Mouse (Mus musculus) forebrain, embryonic 16.5 days (tissue): ENCODE data around the gene Cdk2ap2. TPM values are rescaled to one million over a fixed set of nuclear protein-coding genes. Genes with fewer than 3 reads are reported as not detected.
"Not testable (repeated sequence)": the region's sequence is repeated elsewhere in the genome, so short reads cannot be mapped to it uniquely, and the experiment has no call there.

ENCODE experiments used
- ATAC-seq: fragments of 200-750 bp; cut with Nextera tagmentation; 2 replicates; pipeline ENCODE4 v1.8.0; 2017; ENCODE audit warnings: mild to moderate bottlenecking, moderate library complexity
- H3K27ac ChIP-seq: fragments of 300-500 bp; sonication (generic); 2 replicates; pipeline ENCODE4 v1.5.1; 2014; ENCODE audit warnings: low read length, control low read depth
- H3K27me3 ChIP-seq: fragments of 300-500 bp; sonication (generic); replicated peaks from 2 replicates; pipeline ENCODE4 v1.6.1; 2014; ENCODE audit warnings: low read length; ENCODE audit not compliant: control insufficient read depth, insufficient read depth
- H3K36me3 ChIP-seq: fragments of 300-500 bp; sonication (generic); 2 replicates; pipeline ENCODE4 v1.6.1; 2014; ENCODE audit not compliant: control insufficient read depth, insufficient read depth
- H3K4me1 ChIP-seq: fragments of 300-500 bp; sonication (generic); replicated peaks from 2 replicates; pipeline ENCODE4 v1.6.1; 2014; ENCODE audit warnings: low read length; ENCODE audit not compliant: control insufficient read depth, insufficient read depth
- H3K4me2 ChIP-seq: fragments of 300-500 bp; sonication (generic); 2 replicates; pipeline ENCODE4 v1.6.1; 2014; ENCODE audit warnings: mild to moderate bottlenecking, low read length, control low read depth
- H3K4me3 ChIP-seq: fragments of 300-500 bp; sonication (generic); replicated peaks from 2 replicates; pipeline ENCODE4 v1.5.1; 2014; ENCODE audit warnings: mild to moderate bottlenecking, low read length, control low read depth
- H3K9ac ChIP-seq: fragments of 300-500 bp; sonication (generic); replicated peaks from 2 replicates; pipeline ENCODE4 v1.6.1; 2014; ENCODE audit warnings: low read depth, low read length, control low read depth
- H3K9me3 ChIP-seq: fragments of 300-500 bp; sonication (generic); 2 replicates; pipeline ENCODE4 v1.6.1; 2016; ENCODE audit warnings: low read length; ENCODE audit not compliant: control insufficient read depth
- WGBS: fragments of 180-500 bp; shearing (Covaris S2); extraction: QIAGEN DNeasy Blood & Tissue Kit; methylation state at CpG from one replicate; pipeline ENCODE4 v1.1.7; 2014; 5-methylcytosine and 5-hydroxymethylcytosine counted together
- polyA plus RNA-seq: library from polyadenylated mRNA; unstranded; fragments of >200 nt; fragmentation: Nextera tagmentation; extraction: Ambion mirVana; gene quantifications from 2 replicates; pipeline ENCODE4 v1.2.1, GENCODE M21; 2015

Cdk2ap2 gene
- polyA plus RNA-seq, 1 experiment from 2014 or later, result 80.3 TPM

- WGBS, result 89% methylated on average over 6 of the region's 6 CpGs
- H3K9me3 ChIP-seq, H3K4me3 ChIP-seq, H3K4me2 ChIP-seq, H3K4me1 ChIP-seq, ATAC-seq, H3K27me3 ChIP-seq, H3K9ac ChIP-seq, H3K27ac ChIP-seq: not testable (repeated sequence)
- peaks cover 10% of the 10 kb centered on the region for H3K36me3 ChIP-seq
Measured at GRCm38 (mm10) chr19:4135229-4135962, 38.4 kb downstream of the Cdk2ap2 start.

- H3K9ac ChIP-seq, ATAC-seq, H3K9me3 ChIP-seq, H3K4me3 ChIP-seq, H3K4me2 ChIP-seq, H3K27ac ChIP-seq, H3K4me1 ChIP-seq, H3K27me3 ChIP-seq: not testable (repeated sequence)
- 18% methylated on average over 8 of the region's 8 CpGs for WGBS
- H3K36me3 ChIP-seq, result peaks cover 10% of the 10 kb centered on the region
Measured at GRCm38 (mm10) chr19:4135963-4136345, 39.0 kb downstream of the Cdk2ap2 start.

- Histone ChIP-seq H3K27ac (no peak overlapping the region), H3K4me2 (no peak overlapping the region), H3K9me3 (no peaks in the 10 kb centered on the region), H3K4me3 (no peak overlapping the region), H3K4me1 (no peaks in the 10 kb centered on the region), H3K9ac (no peak overlapping the region), H3K36me3 (peaks cover 8% of the 10 kb centered on the region), H3K27me3 (no peaks in the 10 kb centered on the region)
- ATAC-seq, result no peak
- 76% methylated on average over 5 of the region's 5 CpGs for WGBS
Measured at GRCm38 (mm10) chr19:4136463-4136862, 39.5 kb downstream of the Cdk2ap2 start.

DNA sequence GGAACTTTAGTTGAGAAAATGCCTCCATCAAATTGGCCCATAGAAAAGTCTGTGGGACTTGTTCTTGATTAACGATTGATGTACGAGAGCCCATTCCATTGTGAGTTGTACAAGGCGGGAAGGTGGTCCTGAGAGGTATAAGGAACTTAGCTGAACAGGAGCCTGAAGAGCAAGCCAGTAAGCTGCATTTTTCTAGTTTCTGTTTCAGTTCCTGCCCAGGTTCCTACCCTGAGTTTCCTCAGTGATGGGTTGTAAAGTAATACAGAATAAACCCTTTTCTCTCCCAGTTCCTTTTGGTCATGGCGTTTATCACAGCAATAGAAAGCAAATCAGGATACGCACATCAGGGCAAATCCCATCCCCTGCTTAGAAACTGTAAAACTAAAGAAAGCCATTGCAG is 40.9 kb downstream of the Cdk2ap2 start:
- H3K4me1 ChIP-seq, result no peaks in the 10 kb centered on the region
- no peak overlapping the region for H3K27ac ChIP-seq
- no peak for ATAC-seq
- 82% methylated on average over 5 of the region's 5 CpGs for WGBS
- H3K9me3 ChIP-seq, result no peaks in the 10 kb centered on the region
- H3K27me3 ChIP-seq, result no peaks in the 10 kb centered on the region
- no peaks in the 10 kb centered on the region for H3K36me3 ChIP-seq
- H3K4me2 ChIP-seq, result no peak overlapping the region
- no peak overlapping the region for H3K9ac ChIP-seq
- no peak overlapping the region for H3K4me3 ChIP-seq

DNA sequence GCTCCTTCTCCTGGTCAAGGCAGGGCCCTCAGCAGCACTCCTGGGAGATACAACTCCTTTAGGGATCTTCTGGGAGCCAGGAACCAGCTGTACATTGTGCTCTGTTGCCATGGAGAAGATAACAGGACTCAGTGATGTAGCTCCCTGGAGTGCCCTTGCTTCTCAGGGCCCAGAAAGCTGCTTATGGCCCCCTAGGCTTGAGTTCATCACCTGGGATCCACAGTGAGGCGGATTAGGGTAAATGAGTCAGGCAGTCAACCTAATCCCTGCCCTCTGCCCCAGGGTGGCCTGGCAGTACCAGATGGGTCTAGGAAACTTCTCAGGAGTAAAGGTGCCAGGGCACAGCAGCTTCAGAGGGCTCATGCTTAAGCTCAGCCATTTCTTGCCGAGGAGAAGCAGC is 42.5 kb downstream of the Cdk2ap2 start, which contains the start of gene Gpr152:
Gpr152 (plus strand) TSS at position 342 of the 400 bp plus-strand sequence.
- 68% methylated on average over 2 of the region's 2 CpGs for WGBS
- H3K27me3 ChIP-seq, result no peaks in the 10 kb centered on the region
- no peak within 1 kb of the TSS for H3K4me3 ChIP-seq
- H3K27ac ChIP-seq, result no peak within 1 kb of the TSS
- H3K9ac ChIP-seq, result no peak within 1 kb of the TSS
- H3K9me3 ChIP-seq, result no peaks in the 10 kb centered on the region
- no peaks in the 10 kb centered on the region for H3K4me1 ChIP-seq
- ATAC-seq, result no peak
- no peaks in the 10 kb centered on the region for H3K36me3 ChIP-seq
- no peak within 1 kb of the TSS for H3K4me2 ChIP-seq

GRCm38 (mm10) chr19:4140147-4140546 is 43.2 kb downstream of the Cdk2ap2 start:
- 78% methylated on average over 6 of the region's 6 CpGs for WGBS

GRCm38 (mm10) chr19:4142416-4143173 is 45.6 kb downstream of the Cdk2ap2 start:
- peaks cover 1% of the 10 kb centered on the region for H3K4me1 ChIP-seq
- WGBS, result 90% methylated on average over 18 of the region's 18 CpGs
- H3K27ac ChIP-seq, result no peak overlapping the region
- no peak for ATAC-seq
- H3K27me3 ChIP-seq, result no peaks in the 10 kb centered on the region
- H3K4me2 ChIP-seq, result no peak overlapping the region
- H3K36me3 ChIP-seq, result no peaks in the 10 kb centered on the region
- H3K9me3 ChIP-seq, result no peaks in the 10 kb centered on the region
- no peak overlapping the region for H3K9ac ChIP-seq
- H3K4me3 ChIP-seq, result no peak overlapping the region

More at GRCm38 (mm10) chr19:4140147-4140546, 43.2 kb downstream of the Cdk2ap2 start:
- H3K27me3 ChIP-seq, result no peaks in the 10 kb centered on the region
- no peaks in the 10 kb centered on the region for H3K9me3 ChIP-seq
- no peak for ATAC-seq
- H3K4me1 ChIP-seq, result no peaks in the 10 kb centered on the region
- no peak overlapping the region for H3K4me2 ChIP-seq
- H3K27ac ChIP-seq, result no peak overlapping the region
- H3K9ac ChIP-seq, result no peak overlapping the region
- no peaks in the 10 kb centered on the region for H3K36me3 ChIP-seq
- H3K4me3 ChIP-seq, result no peak overlapping the region

GRCm38 (mm10) chr19:4143759-4144268 is 46.8 kb downstream of the Cdk2ap2 start, which contains the start of gene Cabp4:
Gene Cabp4, minus strand, starts transcription at chr19:4144033.
- Histone ChIP-seq H3K27ac (no peak within 1 kb of the TSS; the same call in 1 of the 2 replicates), H3K4me1 (peaks cover 7% of the 10 kb centered on the region), H3K4me2 (no peak within 1 kb of the TSS), H3K9me3 (no peaks in the 10 kb centered on the region), H3K9ac (no peak within 1 kb of the TSS), H3K36me3 (no peaks in the 10 kb centered on the region), H3K4me3 (no peak within 1 kb of the TSS), H3K27me3 (no peaks in the 10 kb centered on the region)
- ATAC-seq, result no peak
- 83% methylated on average over 7 of the region's 7 CpGs for WGBS
